Mouse (Mus musculus) cortical plate, adult 2 months (tissue): ENCODE data around the gene Ifit3.

ENCODE experiments used
- CTCF ChIP-seq: fragments of 200-500 bp; IDR thresholded peaks from 2 replicates; pipeline ENCODE4 v1.5.1; 2011; ENCODE audit warnings: mild to moderate bottlenecking, control low read depth, low read length; ENCODE audit not compliant: insufficient read depth; ENCODE audit errors: extremely low read depth
- POLR2A ChIP-seq: fragments of 200-500 bp; IDR thresholded peaks from 2 replicates; pipeline ENCODE4 v1.6.1; 2011; ENCODE audit warnings: mild to moderate bottlenecking, low read length, control low read depth; ENCODE audit not compliant: insufficient read depth; ENCODE audit errors: extremely low read depth

- TF ChIP-seq POLR2A (no peak), CTCF (no peak)
Observed at GRCm38 (mm10) chr19:34624663-34625062, 41.3 kb downstream of the Ifit3 start.
